Mouse (Mus musculus) liver, adult 2 months (tissue): Measurements from ENCODE around the gene Prex1.
"Not testable (repeated sequence)": the region's sequence is repeated elsewhere in the genome, so short reads cannot be mapped to it uniquely, and the experiment has no call there.

Experiments
- CTCF ChIP-seq: fragments of 200-500 bp; IDR thresholded peaks from 2 replicates; pipeline ENCODE4 v1.5.1; 2011; ENCODE audit warnings: low read depth, low read length, control low read depth
- POLR2A ChIP-seq: fragments of 200-500 bp; IDR thresholded peaks from 2 replicates; pipeline ENCODE4 v1.6.1; 2011; ENCODE audit warnings: low read length, control low read depth; ENCODE audit not compliant: insufficient read depth; ENCODE audit errors: extremely low read depth

DNA sequence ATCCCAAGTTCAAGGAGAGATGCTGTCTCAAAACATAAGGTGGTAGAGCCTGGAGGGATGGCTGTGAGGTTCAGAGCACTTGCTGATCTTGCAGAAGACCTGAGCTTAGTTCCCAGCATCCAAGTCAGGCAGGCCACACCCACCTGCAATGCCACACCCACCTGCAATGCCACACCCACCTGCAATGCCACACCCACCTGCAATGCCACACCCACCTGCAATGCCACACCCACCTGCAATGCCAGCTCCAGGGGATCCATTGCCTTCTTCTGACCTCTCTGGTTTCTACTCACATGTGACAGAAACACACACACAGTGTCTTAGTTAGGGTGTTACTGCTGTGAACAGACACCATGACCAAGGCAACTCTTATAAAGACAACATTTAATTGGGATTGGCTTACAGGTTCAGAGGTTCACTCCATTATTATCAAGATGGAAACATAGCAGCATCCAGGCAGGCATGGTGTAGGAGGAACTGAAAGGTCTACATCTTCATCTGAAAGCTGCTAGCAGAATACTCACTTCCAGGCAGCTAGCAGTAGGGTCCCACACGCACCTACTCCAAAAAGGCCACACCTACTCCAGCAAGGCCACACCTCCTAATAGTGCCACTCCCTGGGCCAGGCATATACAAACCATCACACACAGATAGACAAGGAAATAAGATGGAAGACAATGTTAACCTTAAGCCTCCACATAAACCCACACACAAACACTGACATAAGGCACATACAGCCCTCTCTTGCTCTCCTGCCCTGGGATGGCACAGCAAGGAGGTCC lies 17.7 kb upstream of the Prex1 start:
- TF ChIP-seq POLR2A, CTCF: not testable (repeated sequence)
